24 mouse cellular contexts compared by ENCODE assay signal in genomic region chr1:189314495-189314894, GRCm38 (mm10).
"Had no signal": no experiment of that assay in that cellular context is flagged by ENCODE, and none has a peak within 500 bp of the region (broad histone marks: within the 10 kb centered on the region; RNA-seq: fewer than 3 reads in every experiment).

No protein-coding gene starts in this region.

- H3K27me3 ChIP-seq: heart, embryonic 12.5 days; hindbrain, embryonic 12.5 days; intestine, embryonic 15.5 days; limb, embryonic 13.5 days; limb, embryonic 15.5 days had no signal

- H3K4me2 ChIP-seq: hindbrain, embryonic 12.5 days; hindbrain, embryonic 14.5 days; intestine, embryonic 15.5 days; limb, embryonic 13.5 days; limb, embryonic 15.5 days had no signal

- ATAC-seq: hindbrain, embryonic 16.5 days; inflammation-experienced regulatory T-cells, adult 6 months; intestine, embryonic 15.5 days; intestine, postnatal 0 days had no signal

- H3K36me3 ChIP-seq: heart, embryonic 10.5 days; heart, embryonic 12.5 days; hindbrain, embryonic 10.5 days; hindbrain, embryonic 12.5 days; intestine, embryonic 15.5 days; limb, embryonic 13.5 days; limb, embryonic 15.5 days had no signal

- H3K9me3 ChIP-seq: heart, embryonic 10.5 days; heart, embryonic 12.5 days; hindbrain, embryonic 10.5 days; hindbrain, embryonic 12.5 days; intestine, embryonic 15.5 days; limb, embryonic 13.5 days; limb, embryonic 15.5 days had no signal

- DNase-seq: gastrocnemius, adult 2 months; gastrocnemius, postnatal 10 days; gastrocnemius, postnatal 25 days; heart, adult 18-20 months; heart, postnatal 10 days; heart, postnatal 4 days; kidney, adult 18-20 months; kidney, adult 8-10 months; kidney, postnatal 14 days; kidney, postnatal 36 days; layer of hippocampus, adult 9-11 months; layer of hippocampus, postnatal 36 days; left cerebral cortex, postnatal 4 days had no signal

- H3K4me1 ChIP-seq: hindbrain, embryonic 12.5 days; intestine, embryonic 15.5 days; limb, embryonic 13.5 days; limb, embryonic 15.5 days had no signal

- H3K4me3 ChIP-seq: gastrocnemius, adult 2 months; heart, embryonic 10.5 days; heart, embryonic 12.5 days; hindbrain, embryonic 10.5 days; hindbrain, embryonic 12.5 days; intestine, embryonic 15.5 days; limb, embryonic 13.5 days; limb, embryonic 15.5 days had no signal

- H3K27ac ChIP-seq: gastrocnemius, adult 2 months; hindbrain, embryonic 10.5 days; hindbrain, embryonic 12.5 days; hindbrain, embryonic 14.5 days; intestine, embryonic 15.5 days; limb, embryonic 13.5 days; limb, embryonic 15.5 days had no signal

- H3K9ac ChIP-seq: heart, embryonic 12.5 days; hindbrain, embryonic 12.5 days; hindbrain, embryonic 14.5 days; intestine, embryonic 15.5 days; limb, embryonic 13.5 days; limb, embryonic 15.5 days had no signal
